Mouse (Mus musculus): ENCODE results near the gene Frs2.
"Not testable (repeated sequence)": the region's sequence is repeated elsewhere in the genome, so short reads cannot be mapped to it uniquely, and the experiment has no call there.

The Frs2 gene

GRCm38 (mm10) chr10:117145546-117146265 lies 2.6 kb downstream of the Frs2 start:
- no peak for DNase-seq

- no peak for DNase-seq
Measured at GRCm38 (mm10) chr10:117144628-117145027, 3.7 kb downstream of the Frs2 start.

- no peak for DNase-seq
Measured at GRCm38 (mm10) chr10:117144071-117144470, 4.3 kb downstream of the Frs2 start.

- no peak for DNase-seq
Measured at GRCm38 (mm10) chr10:117143311-117143710, 5.0 kb downstream of the Frs2 start.

GRCm38 (mm10) chr10:117141939-117142552 lies 6.3 kb downstream of the Frs2 start:
- DNase-seq, result no peak

- DNase-seq, result not testable (repeated sequence)
Measured at GRCm38 (mm10) chr10:117131506-117131905, 16.8 kb downstream of the Frs2 start.

- no peak for DNase-seq
Measured at GRCm38 (mm10) chr10:117130037-117130436, 18.3 kb downstream of the Frs2 start.

GRCm38 (mm10) chr10:117128693-117129092 lies 19.6 kb downstream of the Frs2 start:
- DNase-seq, result no peak

- DNase-seq, result no peak
Measured at GRCm38 (mm10) chr10:117127480-117127879, 20.9 kb downstream of the Frs2 start.

GRCm38 (mm10) chr10:117126719-117127118 lies 21.6 kb downstream of the Frs2 start:
- DNase-seq, result no peak

- DNase-seq, result no peak
Measured at GRCm38 (mm10) chr10:117126233-117126632, 22.1 kb downstream of the Frs2 start.

GRCm38 (mm10) chr10:117121448-117121847 lies 26.9 kb downstream of the Frs2 start:
- DNase-seq, result no peak

GRCm38 (mm10) chr10:117120051-117120666 lies 28.2 kb downstream of the Frs2 start:
- DNase-seq, result no peak

GRCm38 (mm10) chr10:117119531-117119930 lies 28.8 kb downstream of the Frs2 start:
- DNase-seq, result no peak

- no peak for DNase-seq
Measured at GRCm38 (mm10) chr10:117118421-117118831, 29.9 kb downstream of the Frs2 start.

GRCm38 (mm10) chr10:117115652-117116051 lies 32.7 kb downstream of the Frs2 start:
- no peak for DNase-seq

- no peak for DNase-seq
Measured at GRCm38 (mm10) chr10:117112545-117112944, 35.8 kb downstream of the Frs2 start.

GRCm38 (mm10) chr10:117111455-117111854 lies 36.9 kb downstream of the Frs2 start:
- DNase-seq, result no peak

GRCm38 (mm10) chr10:117110271-117110670 lies 38.1 kb downstream of the Frs2 start:
- no peak for DNase-seq

- DNase-seq, result no peak
Measured at GRCm38 (mm10) chr10:117106686-117107085, 41.6 kb downstream of the Frs2 start.

- no peak for DNase-seq
Measured at GRCm38 (mm10) chr10:117106244-117106643, 42.1 kb downstream of the Frs2 start.

- DNase-seq, result no peak
Measured at GRCm38 (mm10) chr10:117105015-117105414, 43.3 kb downstream of the Frs2 start.

- DNase-seq, result no peak
Measured at GRCm38 (mm10) chr10:117103854-117104598, 44.3 kb downstream of the Frs2 start.
